Mouse (Mus musculus) limb, embryonic 14.5 days (tissue): ENCODE measurements around the gene Naa15. TPM values are rescaled to one million over a fixed set of nuclear protein-coding genes. Genes with fewer than 3 reads are reported as not detected.

ENCODE experiments used
- ATAC-seq: fragments of 200-750 bp; cut with Nextera tagmentation; 2 replicates; pipeline ENCODE4 v1.8.0; 2017; ENCODE audit warnings: low read depth, moderate number of reproducible peaks, moderate TSS enrichment; ENCODE audit not compliant: low FRiP score
- DNase-seq: peaks from one replicate; pipeline ENCODE4 v3.0.0-alpha.2; 2015; ENCODE audit warnings: low spot score
- H3K27ac ChIP-seq: fragments of 300-500 bp; sonication (generic); replicated peaks from 2 replicates; pipeline ENCODE4 v1.5.1; 2014; ENCODE audit warnings: low read depth, mild to moderate bottlenecking, low read length, moderate library complexity, mixed read lengths
- H3K27me3 ChIP-seq: fragments of 300-500 bp; sonication (generic); 2 replicates; pipeline ENCODE4 v1.6.1; 2014; ENCODE audit warnings: low read length, mixed read lengths; ENCODE audit not compliant: control insufficient read depth, insufficient read depth
- H3K36me3 ChIP-seq: fragments of 300-500 bp; sonication (generic); 2 replicates; pipeline ENCODE4 v1.6.1; 2014; ENCODE audit warnings: mild to moderate bottlenecking, low read length, moderate library complexity, mixed read lengths; ENCODE audit not compliant: control insufficient read depth, insufficient read depth
- H3K4me1 ChIP-seq: fragments of 300-500 bp; sonication (generic); 2 replicates; pipeline ENCODE4 v1.6.1; 2014; ENCODE audit warnings: antibody characterized with exemption, low read length, mixed read lengths; ENCODE audit not compliant: control insufficient read depth, insufficient read depth
- H3K4me2 ChIP-seq: fragments of 300-500 bp; sonication (generic); replicated peaks from 2 replicates; pipeline ENCODE4 v1.6.1; 2014; ENCODE audit warnings: low read depth, mild to moderate bottlenecking, low read length, moderate library complexity; ENCODE audit not compliant: severe bottlenecking
- H3K4me3 ChIP-seq: fragments of 300-500 bp; sonication (generic); replicated peaks from 2 replicates; pipeline ENCODE4 v1.5.1; 2014; ENCODE audit warnings: low read length
- H3K9ac ChIP-seq: fragments of 300-500 bp; sonication (generic); 2 replicates; pipeline ENCODE4 v1.6.1; 2014; ENCODE audit warnings: mild to moderate bottlenecking, low read depth, low read length, moderate library complexity; ENCODE audit not compliant: severe bottlenecking
- H3K9me3 ChIP-seq: fragments of 300-500 bp; sonication (generic); 2 replicates; pipeline ENCODE4 v1.6.1; 2016; ENCODE audit warnings: low read length; ENCODE audit not compliant: control insufficient read depth
- POLR2A ChIP-seq: fragments of 200-500 bp; IDR thresholded peaks from 2 replicates; pipeline ENCODE4 v1.8.0; 2012; ENCODE audit warnings: inconsistent platforms, mild to moderate bottlenecking, moderate library complexity, borderline replicate concordance; ENCODE audit not compliant: insufficient read depth, insufficient read length; ENCODE audit errors: extremely low read depth
- WGBS: fragments of 180-500 bp; shearing (Covaris S2); extraction: QIAGEN DNeasy Blood & Tissue Kit; methylation state at CpG from one replicate; pipeline ENCODE4 v1.1.7; 2014; 5-methylcytosine and 5-hydroxymethylcytosine counted together
- polyA plus RNA-seq, 2 experiments: library from polyadenylated mRNA; depleted of rRNA in 1 of 2; stranded (reverse) in 1 of 2; unstranded in 1 of 2; fragments of >200 nt; fragmentation: Nextera tagmentation in 1 of 2; extraction: Ambion mirVana in 1 of 2; gene quantifications; 2 replicates each; pipeline versions ENCODE4 v1.2.1 to v1.2.3; 2012 to 2014

The Naa15 gene
- polyA plus RNA-seq, 2 experiments: 26.9 to 37.4 TPM

GRCm38 (mm10) chr3:51394881-51395280, 20.1 kb upstream of the Naa15 start:
- H3K9ac ChIP-seq: no peak overlapping the region
- H3K36me3 ChIP-seq: no peaks in the 10 kb centered on the region
- WGBS: 54% methylated on average over 3 of the region's 3 CpGs
- H3K9me3 ChIP-seq: no peaks in the 10 kb centered on the region
- H3K4me1 ChIP-seq: no peaks in the 10 kb centered on the region
- peaks cover 16% of the 10 kb centered on the region; the same call in 1 of the 2 replicates for H3K27me3 ChIP-seq
- ATAC-seq (no peak), DNase-seq (no peak)
- no peak for TF ChIP-seq POLR2A
- H3K4me3 ChIP-seq: no peak overlapping the region
- H3K4me2 ChIP-seq: no peak overlapping the region
- H3K27ac ChIP-seq: no peak overlapping the region

- no peaks in the 10 kb centered on the region for H3K36me3 ChIP-seq
- 26% methylated on average over 19 of the region's 19 CpGs for WGBS
- H3K4me2 ChIP-seq: no peak overlapping the region
- ATAC-seq (no peak), DNase-seq (no peak)
- no peak overlapping the region for H3K9ac ChIP-seq
- H3K27ac ChIP-seq: no peak overlapping the region
- peak overlapping the region; percentile 46; the same call in 1 of the 2 replicates for H3K4me3 ChIP-seq
- H3K27me3 ChIP-seq: peaks cover 16% of the 10 kb centered on the region; the same call in 1 of the 2 replicates
- TF ChIP-seq POLR2A: no peak
- no peaks in the 10 kb centered on the region for H3K9me3 ChIP-seq
- H3K4me1 ChIP-seq: no peaks in the 10 kb centered on the region
Observed at GRCm38 (mm10) chr3:51395461-51396145, 19.3 kb upstream of the Naa15 start.

GRCm38 (mm10) chr3:51396219-51397068, 18.5 kb upstream of the Naa15 start, which contains the start of gene Mgarp:
Mgarp (minus strand) TSS chr3:51396738.
- DNase-seq: peak; percentile 67
- peak; percentile 80 for ATAC-seq
- H3K4me1 ChIP-seq: no peaks in the 10 kb centered on the region
- peak within 1 kb of the TSS; percentile 46 for H3K4me3 ChIP-seq
- WGBS: 2% methylated on average over 41 of the region's 41 CpGs
- H3K4me2 ChIP-seq: peak within 1 kb of the TSS; percentile 60
- peaks cover 16% of the 10 kb centered on the region; the same call in 1 of the 2 replicates for H3K27me3 ChIP-seq
- no peak for TF ChIP-seq POLR2A
- H3K9ac ChIP-seq: peak within 1 kb of the TSS; percentile 55
- no peaks in the 10 kb centered on the region for H3K9me3 ChIP-seq
- H3K27ac ChIP-seq: no peak within 1 kb of the TSS
- no peaks in the 10 kb centered on the region for H3K36me3 ChIP-seq

GRCm38 (mm10) chr3:51397700-51398299, 17.1 kb upstream of the Naa15 start:
- Histone ChIP-seq H3K27ac (no peak overlapping the region), H3K4me3 (no peak overlapping the region), H3K9me3 (no peaks in the 10 kb centered on the region), H3K4me2 (no peak overlapping the region), H3K36me3 (peaks cover 3% of the 10 kb centered on the region; the same call in 1 of the 2 replicates), H3K27me3 (peaks cover 16% of the 10 kb centered on the region; the same call in 1 of the 2 replicates), H3K9ac (no peak overlapping the region), H3K4me1 (no peaks in the 10 kb centered on the region)
- WGBS: 57% methylated on average over 15 of the region's 15 CpGs
- no peak for TF ChIP-seq POLR2A
- no peak for DNase-seq
- ATAC-seq: no peak

- ATAC-seq: no peak
- Histone ChIP-seq H3K27me3 (peaks cover 16% of the 10 kb centered on the region; the same call in 1 of the 2 replicates), H3K4me3 (no peak overlapping the region), H3K4me2 (no peak overlapping the region), H3K4me1 (no peaks in the 10 kb centered on the region), H3K27ac (no peak overlapping the region), H3K36me3 (peaks cover 12% of the 10 kb centered on the region), H3K9me3 (no peaks in the 10 kb centered on the region), H3K9ac (no peak overlapping the region)
- 13% methylated on average over 3 of the region's 3 CpGs for whole genome bisulfite sequencing
- TF ChIP-seq POLR2A: no peak
- DNase-seq: no peak
Observed at GRCm38 (mm10) chr3:51398667-51399066, 16.3 kb upstream of the Naa15 start.
